Mouse (Mus musculus) midbrain, embryonic 11.5 days (tissue): ENCODE results near the gene Btbd35f21. TPM values are rescaled to one million over a fixed set of nuclear protein-coding genes. Genes with fewer than 3 reads are reported as not detected.
"Not testable (repeated sequence)": the region's sequence is repeated elsewhere in the genome, so short reads cannot be mapped to it uniquely, and the experiment has no call there.

Source experiments
- ATAC-seq: fragments of 200-750 bp; cut with Nextera tagmentation; 2 replicates; pipeline ENCODE4 v1.8.0; 2017; ENCODE audit warnings: moderate TSS enrichment, moderate library complexity; ENCODE audit not compliant: low FRiP score
- DNase-seq: peaks from one replicate; pipeline ENCODE4 v3.0.0; 2015; ENCODE audit warnings: low spot score; ENCODE audit errors: missing footprints
- H3K27ac ChIP-seq: fragments of 300-500 bp; sonication (generic); 2 replicates; pipeline ENCODE4 v1.5.1; 2014; ENCODE audit warnings: low read depth, low read length
- H3K27me3 ChIP-seq: fragments of 300-500 bp; sonication (generic); 2 replicates; pipeline ENCODE4 v1.6.1; 2014; ENCODE audit warnings: mild to moderate bottlenecking, low read length, moderate library complexity, mixed read lengths; ENCODE audit not compliant: control insufficient read depth, insufficient read depth
- H3K36me3 ChIP-seq: fragments of 300-500 bp; sonication (generic); 2 replicates; pipeline ENCODE4 v1.6.1; 2014; ENCODE audit warnings: mild to moderate bottlenecking, low read length, moderate library complexity, mixed read lengths; ENCODE audit not compliant: control insufficient read depth, insufficient read depth
- H3K4me1 ChIP-seq: fragments of 300-500 bp; sonication (generic); 2 replicates; pipeline ENCODE4 v1.6.1; 2014; ENCODE audit warnings: low read length; ENCODE audit not compliant: control insufficient read depth, insufficient read depth
- H3K4me2 ChIP-seq: fragments of 300-500 bp; sonication (generic); 2 replicates; pipeline ENCODE4 v1.6.1; 2014; ENCODE audit warnings: mild to moderate bottlenecking, moderate library complexity
- H3K4me3 ChIP-seq: fragments of 300-500 bp; sonication (generic); 2 replicates; pipeline ENCODE4 v1.5.1; 2014; ENCODE audit warnings: low read depth, low read length
- H3K9ac ChIP-seq: fragments of 300-500 bp; sonication (generic); 2 replicates; pipeline ENCODE4 v1.6.1; 2014; ENCODE audit warnings: low read length
- H3K9me3 ChIP-seq: fragments of 300-500 bp; sonication (generic); 2 replicates; pipeline ENCODE4 v1.6.1; 2016; ENCODE audit warnings: low read length; ENCODE audit not compliant: control insufficient read depth
- WGBS: fragments of 180-500 bp; shearing (Covaris S2); extraction: QIAGEN DNeasy Blood & Tissue Kit; methylation state at CpG from one replicate; pipeline ENCODE4 v1.1.7; 2014; 5-methylcytosine and 5-hydroxymethylcytosine counted together
- polyA plus RNA-seq: library from polyadenylated mRNA; unstranded; fragments of >200 nt; fragmentation: Nextera tagmentation; extraction: Ambion mirVana; gene quantifications from 2 replicates; pipeline ENCODE4 v1.2.1, GENCODE M21; 2014

Gene Btbd35f21
- not detected in 2 replicates for polyA plus RNA-seq

- not testable (repeated sequence) for H3K27me3 ChIP-seq, H3K9me3 ChIP-seq, DNase-seq, H3K4me2 ChIP-seq, H3K4me3 ChIP-seq, H3K27ac ChIP-seq, H3K36me3 ChIP-seq, H3K9ac ChIP-seq, H3K4me1 ChIP-seq, ATAC-seq
- no CpG with 5 or more reads among the region's 2 CpGs for WGBS
Measured at GRCm38 (mm10) chrX:32725809-32726208, at the start of gene Btbd35f21. Gene Btbd35f21 (plus strand): TSS chrX:32726109.

Other genes starting within 250 kb of the Btbd35f21 start
- gene Btbd35f1, start 166.1 kb upstream of the Btbd35f21 start, polyA plus RNA-seq: not detected in 2 replicates
- not detected in 2 replicates for gene Gm5926, start 75.4 kb upstream of the Btbd35f21 start, polyA plus RNA-seq
- not detected in 2 replicates for gene Btbd35f30, start 168.5 kb downstream of the Btbd35f21 start, polyA plus RNA-seq
- not detected in 2 replicates for gene Gm21789, start 215.7 kb downstream of the Btbd35f21 start, polyA plus RNA-seq
- not detected in 2 replicates for gene Btbd35f5, start 247.8 kb downstream of the Btbd35f21 start, polyA plus RNA-seq